Mouse (Mus musculus): Measurements from ENCODE around the gene Aldh18a1.
"Not testable (repeated sequence)": the region's sequence is repeated elsewhere in the genome, so short reads cannot be mapped to it uniquely, and the experiment has no call there.

The Aldh18a1 gene

DNA sequence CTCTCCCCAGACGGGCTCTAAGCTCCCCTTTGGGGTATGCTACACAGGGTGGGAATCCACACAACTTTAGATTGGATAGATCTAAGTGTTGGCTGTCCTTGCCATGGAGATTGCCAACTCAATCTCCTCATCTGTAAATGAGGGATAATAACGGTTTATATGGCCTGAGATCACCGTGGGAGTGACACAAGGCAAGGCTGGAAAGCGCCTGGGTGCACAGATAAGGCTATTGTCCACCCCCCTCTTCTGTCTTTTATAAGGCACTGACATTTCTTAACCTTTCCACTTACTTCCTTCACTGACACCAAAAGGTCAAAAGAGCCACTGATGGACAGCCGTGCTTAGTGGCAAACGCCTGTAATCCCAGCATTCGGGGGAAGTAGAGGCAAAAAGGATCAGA, 1.4 kb downstream of the Aldh18a1 start:
- DNase-seq (ENCODE audit: low read depth, low spot score) = no peak

DNA sequence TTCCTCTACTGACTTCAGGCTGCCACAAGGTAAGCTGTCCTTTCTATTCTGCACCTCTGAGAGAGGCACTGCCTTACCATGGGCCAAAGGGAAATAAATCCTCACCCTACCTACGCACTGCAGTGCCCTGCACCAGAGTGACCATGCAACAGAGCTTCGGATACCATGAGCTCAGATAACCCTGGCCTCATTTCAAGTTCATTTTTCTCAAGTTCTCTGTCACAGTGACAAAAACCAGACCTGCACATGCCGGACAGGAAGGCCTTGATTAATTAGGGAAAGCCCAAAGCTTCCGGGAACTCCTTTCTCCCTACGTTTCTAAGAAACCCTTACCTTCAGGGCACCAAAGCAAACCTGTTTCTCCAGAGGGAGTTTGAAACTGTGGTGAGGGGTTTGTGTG, 6.6 kb downstream of the Aldh18a1 start:
- DNase-seq (ENCODE audit: low read depth, low spot score) = no peak

DNA sequence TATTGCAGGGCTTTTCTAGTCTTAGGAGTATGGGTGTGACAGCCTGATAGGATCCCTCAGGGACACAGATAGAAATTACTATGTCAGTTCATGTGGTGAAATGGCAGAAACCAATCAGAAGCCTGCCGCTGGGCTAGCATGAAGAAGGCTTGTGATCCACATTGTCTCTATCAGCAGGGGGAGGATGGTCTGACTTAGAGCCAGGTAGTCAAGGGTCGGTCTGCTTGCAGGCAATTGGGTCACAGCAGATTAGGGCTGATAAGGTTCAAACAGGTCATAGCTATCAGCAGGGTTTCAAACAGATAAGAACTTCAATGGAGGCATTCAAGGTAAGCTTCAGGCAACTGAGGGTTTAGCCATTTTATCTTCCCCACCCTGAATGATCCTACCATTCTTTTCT, 7.4 kb downstream of the Aldh18a1 start:
- no peak for DNase-seq (ENCODE audit: low read depth, low spot score)

DNA sequence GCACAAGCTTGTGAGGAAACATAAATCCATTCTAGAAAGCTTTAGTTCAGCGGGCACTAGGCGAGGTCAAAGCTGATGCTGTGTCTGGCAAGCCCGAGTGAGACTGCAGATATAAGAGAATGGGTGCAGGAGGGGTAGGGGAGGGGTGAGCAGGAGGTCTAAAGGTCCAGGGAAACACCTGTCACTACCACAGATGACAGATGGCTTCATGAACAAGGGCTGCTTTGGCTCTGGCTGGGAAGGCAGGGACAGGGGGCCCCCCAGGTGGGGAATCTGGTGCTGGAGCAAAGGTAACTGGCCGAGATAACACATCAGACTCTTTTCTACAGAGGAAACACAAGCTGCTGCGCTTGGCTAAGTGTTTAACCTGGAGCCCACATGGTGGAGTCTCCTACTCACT, 12.8 kb downstream of the Aldh18a1 start:
- DNase-seq (ENCODE audit: low read depth, low spot score) = no peak

DNA sequence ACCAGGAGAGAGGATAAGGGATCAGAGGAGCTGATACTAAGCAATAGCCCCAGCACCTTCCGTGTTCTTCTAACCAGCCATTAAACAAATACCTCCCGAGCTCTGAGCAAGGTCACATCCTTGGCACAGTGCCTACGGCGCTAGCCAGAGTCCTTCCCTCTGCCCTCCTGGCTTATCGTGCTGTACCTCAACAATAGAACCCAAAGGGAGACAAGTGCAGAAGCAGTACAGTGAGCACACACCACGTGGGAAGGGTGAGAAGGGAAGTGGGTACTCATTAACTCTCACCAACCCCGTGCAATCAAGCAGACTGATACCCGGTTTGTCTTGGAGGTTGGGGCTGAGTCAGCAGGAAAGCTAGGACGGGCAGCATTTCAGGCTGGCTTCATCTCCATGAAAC, 17.5 kb downstream of the Aldh18a1 start:
- no peak for DNase-seq (ENCODE audit: low read depth, low spot score)

DNA sequence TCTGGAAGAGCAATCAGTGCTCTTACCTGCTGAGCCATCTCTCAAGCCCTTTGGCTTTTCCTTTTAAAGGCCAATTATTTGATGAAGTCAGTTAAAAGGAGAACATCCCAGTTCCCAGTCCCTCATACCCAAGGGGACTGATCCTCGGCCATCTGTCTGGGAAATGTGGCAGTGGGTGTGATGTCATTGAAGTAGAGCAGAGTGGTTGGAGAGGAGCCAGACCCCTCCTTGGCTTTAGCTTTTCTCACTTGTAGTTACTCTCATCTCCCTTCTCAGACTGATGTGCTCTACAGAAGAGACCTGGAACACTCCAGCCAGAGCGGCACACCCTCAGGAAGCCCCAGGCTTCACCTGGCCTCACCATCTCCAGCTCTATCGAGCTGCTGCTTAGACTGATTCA, 20.6 kb downstream of the Aldh18a1 start:
- DNase-seq (ENCODE audit: low read depth, low spot score) = no peak

DNA sequence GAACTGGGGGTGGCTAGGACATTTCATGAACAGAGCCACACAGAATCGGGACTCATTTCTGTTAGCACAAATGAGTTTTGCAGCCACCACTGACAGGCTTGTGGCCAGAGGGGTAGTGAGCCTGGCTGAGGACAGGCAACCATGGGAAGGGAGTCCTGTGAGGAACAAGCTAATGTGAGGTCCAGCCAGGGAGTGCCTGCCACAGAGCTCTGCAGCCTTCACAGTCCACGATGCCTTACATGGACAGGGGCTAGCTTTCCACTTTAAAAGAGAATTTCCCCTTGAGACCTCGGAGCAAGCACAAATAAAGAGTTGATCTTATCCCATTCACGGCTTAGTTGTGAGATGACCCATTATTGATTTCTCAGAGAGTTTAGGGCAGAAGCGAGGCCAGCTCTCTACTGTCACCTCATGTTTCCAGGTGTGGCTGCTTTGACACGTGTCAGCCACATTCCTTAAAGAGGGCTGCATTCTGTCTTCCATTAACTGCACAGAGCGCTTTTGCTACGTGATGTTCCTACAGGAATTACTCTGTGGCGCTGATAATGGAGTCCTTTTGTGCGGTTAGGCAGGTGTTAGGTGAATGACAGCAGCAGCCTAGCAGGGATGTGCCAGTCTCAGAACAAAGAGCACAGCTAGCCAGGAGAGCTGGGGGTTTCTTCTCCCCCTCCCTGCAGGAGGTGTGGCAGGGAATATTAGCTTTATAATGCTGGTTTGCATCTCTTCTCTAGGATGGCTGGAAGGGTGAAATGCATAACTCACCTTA, 24.2 kb downstream of the Aldh18a1 start:
- no peak for DNase-seq (ENCODE audit: low read depth, low spot score)

DNA sequence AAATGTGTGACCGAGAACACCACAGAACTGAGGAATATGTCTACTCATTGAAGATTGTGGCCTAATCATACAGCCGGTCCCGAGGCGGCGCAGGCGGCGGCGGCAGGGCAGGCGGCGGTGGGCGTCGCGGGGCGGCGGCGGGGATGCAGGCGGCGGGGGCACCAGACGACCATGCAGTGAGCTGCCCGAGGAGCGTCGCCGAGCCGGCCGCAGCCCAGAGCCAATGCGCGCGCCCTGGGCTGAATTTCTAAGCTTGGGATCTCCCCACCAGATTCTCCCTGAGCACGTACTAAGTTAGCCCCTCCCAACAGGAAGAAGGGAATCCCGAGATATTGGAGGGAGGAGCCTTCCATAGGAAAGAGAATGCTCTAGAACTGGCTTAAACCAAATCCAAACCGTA, 26.7 kb downstream of the Aldh18a1 start:
- not testable (repeated sequence) for DNase-seq (ENCODE audit: low read depth, low spot score)

DNA sequence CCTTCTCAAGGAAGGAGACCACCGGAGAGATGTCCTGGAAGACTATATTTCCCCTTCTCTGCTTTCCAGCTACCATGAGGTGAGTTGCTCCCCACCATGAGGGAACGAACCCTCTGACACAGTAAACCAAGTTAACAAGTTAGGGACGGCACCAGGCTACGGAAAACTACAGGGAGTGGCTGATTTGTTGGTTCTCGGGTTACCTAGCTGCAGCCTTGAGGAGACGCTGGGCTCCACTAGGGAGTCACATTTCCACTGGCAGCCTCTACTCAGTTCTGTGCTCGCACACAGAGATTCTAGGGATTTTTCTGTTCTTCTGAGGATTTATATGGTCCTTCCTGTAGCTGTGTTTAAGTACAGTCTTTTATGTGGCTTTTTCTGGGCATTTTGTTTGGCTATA, 32.2 kb downstream of the Aldh18a1 start:
- DNase-seq (ENCODE audit: low read depth, low spot score) = no peak

DNA sequence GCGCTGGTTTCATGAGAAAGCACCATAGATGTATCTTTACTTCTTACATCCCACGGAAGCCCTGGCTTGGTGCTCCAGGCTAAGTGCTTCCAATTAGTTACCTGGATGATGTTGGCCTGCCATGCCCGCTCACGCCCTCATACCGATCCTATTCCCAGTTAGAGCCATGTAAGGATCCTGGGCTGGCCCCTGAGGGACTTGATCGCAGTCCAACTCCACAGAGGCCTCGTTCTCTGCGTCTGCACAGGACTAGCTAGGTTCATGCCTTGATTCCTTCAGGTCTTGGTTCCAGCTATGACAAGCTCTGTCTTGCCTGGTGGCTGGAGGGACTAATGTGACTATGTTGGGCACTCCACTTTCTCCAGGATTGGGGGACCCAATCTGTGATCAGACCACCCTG, 33.1 kb downstream of the Aldh18a1 start:
- no peak for DNase-seq (ENCODE audit: low read depth, low spot score)

DNA sequence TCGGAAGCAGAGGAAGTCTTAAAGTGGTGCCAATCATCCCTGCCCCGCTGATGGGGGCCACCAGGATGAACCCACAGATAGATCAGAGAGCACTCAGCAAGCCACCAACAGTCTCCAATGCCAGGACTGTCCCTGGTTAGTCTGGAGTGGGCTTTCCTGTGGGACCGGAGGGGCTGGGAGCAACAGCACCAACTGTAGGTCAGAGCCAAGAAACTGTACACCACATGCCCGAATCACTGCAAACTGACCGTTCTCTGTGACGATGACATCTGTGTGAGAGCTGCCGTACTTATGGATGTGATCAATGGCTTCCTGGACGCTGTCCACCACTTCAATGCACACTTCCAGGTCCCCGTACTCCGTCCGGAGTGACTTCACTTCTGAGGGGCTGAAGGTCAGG, 33.9 kb downstream of the Aldh18a1 start:
- DNase-seq (ENCODE audit: low read depth, low spot score) = no peak

DNA sequence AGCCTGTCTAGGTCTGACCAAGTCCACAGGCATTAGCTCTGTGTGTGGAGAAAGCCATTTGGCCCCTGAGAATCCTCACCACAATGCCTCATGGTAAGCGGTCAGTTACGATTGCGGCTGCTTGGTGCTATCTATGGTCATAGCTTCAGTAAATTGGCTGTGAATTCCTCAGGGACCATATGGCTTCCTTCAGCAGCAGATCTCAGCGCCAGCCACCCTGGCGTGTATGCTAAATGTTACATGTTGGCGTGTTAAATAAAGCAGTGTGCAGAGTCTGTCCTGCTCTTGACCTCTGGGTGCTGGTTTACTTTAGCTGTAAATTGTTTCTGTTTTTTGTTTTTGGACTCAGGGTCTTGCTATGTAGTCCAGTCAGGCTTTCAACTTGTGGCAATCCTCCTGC, 34.4 kb downstream of the Aldh18a1 start:
- DNase-seq (ENCODE audit: low read depth, low spot score) = no peak

DNA sequence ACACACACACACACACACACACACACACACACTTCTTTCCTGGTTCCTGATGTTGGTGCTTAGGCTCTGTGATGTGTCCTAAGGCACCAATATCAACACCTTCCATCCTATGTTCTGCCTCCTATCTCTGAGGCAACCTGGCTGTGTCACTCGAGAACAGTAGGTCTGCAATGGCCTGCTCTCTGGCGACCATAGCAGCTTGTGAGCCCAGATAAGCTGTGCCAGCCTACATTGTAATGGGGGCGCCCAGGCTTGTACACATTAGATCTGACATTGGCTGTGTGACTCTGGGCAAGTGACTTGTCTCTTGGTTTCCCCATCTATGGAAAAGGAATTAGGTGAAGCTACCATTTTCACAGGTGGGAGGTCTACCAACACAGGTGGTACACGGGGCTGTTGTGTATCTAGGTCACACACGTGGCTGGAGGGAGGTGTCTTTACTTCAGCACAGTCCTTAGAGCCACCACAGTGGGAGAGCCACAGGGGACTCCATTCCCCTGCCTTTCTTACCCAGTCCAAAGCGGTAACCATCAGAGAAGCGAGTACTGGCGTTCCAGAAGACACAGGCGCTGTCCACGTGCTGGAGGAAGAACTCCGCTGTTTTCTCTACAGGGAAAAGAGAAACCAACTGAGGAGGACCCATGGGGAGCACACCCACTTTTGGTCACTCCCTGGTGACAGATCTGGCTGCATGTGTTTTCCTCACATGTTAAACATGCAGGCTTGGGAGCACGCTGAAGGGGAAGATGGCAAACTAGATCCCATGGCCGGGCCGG, 35.1 kb downstream of the Aldh18a1 start:
- DNase-seq (ENCODE audit: low read depth, low spot score) = no peak

DNA sequence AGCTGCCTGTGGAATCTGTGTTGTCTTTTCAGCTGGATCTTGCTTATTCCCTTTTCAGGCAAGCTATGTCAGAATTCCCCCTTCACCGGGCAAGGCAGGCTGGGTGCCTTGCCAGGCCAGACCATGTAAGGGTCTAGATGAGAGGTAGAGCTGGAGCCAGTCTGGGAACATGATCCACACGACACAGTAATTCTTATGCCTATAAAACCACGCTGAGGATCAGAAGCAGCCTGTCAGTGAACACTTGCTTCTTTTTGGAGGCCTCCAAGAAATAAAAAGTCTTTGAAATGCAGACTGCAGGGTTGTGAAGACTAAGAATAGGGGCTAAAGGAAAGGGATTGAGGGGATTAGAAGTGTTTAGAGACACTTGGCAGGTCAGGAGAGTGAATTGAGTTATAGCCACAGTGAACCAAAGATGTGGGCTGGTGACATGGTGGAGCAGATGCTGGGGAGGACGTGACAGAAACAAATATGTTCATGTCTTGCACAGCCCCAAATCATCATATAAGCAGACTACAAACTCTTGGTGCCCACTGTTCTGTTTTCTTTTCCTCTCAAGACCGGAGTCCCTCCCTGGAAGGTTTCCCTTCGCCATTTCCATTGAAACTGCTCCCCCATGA, 38.6 kb downstream of the Aldh18a1 start:
- no peak for DNase-seq (ENCODE audit: low read depth, low spot score)

DNA sequence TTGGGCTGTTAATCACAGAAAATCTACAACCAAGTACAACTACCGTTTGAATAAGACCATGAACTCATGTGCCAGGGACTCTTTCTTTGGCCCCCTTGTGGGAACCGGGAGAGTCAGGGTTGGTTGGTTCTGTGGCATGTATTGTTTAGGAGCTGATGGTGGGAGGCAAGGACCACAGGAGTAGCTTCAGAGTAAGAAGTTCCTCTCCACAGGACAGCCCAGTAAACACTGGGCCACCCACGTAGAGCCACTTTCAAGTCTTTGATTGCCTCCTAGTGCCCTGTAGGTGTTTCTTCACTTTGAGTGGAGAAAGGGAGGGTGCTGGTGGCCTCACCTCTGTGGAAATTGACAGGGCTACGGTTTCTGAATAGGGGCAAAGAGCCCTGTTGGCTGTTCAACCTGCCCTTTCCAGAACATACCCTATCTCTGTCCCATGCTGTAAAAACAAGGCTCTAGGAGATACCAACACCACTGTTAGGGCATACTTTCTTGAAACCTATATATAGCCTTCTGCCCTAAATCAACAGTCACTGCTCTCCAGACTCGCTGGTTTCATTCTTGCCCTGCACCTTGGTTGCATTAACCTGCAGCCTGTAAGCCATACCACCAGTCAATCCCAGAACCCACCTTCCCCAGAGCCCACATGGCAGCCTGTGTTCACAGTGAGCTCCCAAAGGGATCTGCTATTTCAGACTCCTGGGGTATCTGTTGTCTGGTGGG, 39.3 kb downstream of the Aldh18a1 start:
- DNase-seq (ENCODE audit: low read depth, low spot score) = no peak

DNA sequence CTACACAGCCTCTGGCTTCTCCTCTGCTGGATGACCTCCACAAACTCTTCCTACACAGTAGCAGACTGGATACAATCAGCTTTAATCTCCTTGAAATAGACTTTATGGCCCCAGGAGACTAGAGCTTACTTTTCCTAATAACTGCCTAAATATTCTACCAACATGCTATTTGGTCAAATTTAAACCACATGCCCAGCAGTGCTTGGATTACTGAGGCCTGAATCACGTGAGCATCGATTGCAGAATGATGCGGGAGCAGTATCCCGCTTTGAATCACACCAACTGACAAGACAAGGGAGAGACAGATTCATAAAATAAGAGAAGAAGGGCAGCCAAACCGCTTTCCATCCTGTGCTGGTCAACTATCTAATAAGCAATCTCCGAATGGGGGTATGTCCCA, 39.9 kb downstream of the Aldh18a1 start:
- DNase-seq (ENCODE audit: low read depth, low spot score) = no peak

DNA sequence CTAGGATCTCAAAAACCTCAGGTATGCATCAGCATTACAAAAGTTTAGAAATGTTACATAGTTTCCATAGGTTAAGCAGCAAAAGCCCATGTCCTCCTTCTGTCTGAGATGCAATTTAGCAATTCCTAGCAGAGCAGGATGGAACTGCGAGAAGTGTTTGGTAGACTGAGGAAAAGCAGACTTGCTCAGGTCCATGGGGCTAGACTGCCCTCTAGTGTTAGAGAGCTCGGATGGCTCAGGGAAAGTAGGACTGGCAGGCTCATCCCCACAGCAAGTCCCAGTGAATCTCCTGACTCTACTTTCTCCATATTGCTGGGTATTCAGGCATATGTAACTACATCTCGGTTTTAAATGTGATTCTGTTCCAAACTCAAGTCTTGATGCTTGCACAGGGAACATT, 43.4 kb downstream of the Aldh18a1 start:
- DNase-seq (ENCODE audit: low read depth, low spot score) = peak; percentile 46

DNA sequence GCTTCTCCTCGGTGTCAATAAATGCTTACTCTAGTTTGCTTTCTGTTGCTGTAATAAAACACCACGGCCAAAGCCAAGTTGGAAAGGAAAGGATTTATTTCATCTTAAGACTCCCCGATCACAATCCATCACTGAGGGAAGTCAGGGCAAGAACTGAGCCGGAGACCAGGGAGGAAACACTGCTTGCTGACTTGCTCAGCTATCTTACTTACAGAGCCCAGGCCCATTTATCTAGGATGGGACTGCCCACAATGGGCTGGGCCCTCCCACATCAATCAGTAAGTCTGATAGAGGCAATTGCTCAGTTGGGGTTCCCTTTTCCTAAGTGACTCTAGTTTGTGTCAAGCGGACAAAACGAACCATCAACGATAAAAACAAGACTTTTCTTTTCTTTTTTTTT, 45.5 kb downstream of the Aldh18a1 start:
- no peak for DNase-seq (ENCODE audit: low read depth, low spot score)

DNA sequence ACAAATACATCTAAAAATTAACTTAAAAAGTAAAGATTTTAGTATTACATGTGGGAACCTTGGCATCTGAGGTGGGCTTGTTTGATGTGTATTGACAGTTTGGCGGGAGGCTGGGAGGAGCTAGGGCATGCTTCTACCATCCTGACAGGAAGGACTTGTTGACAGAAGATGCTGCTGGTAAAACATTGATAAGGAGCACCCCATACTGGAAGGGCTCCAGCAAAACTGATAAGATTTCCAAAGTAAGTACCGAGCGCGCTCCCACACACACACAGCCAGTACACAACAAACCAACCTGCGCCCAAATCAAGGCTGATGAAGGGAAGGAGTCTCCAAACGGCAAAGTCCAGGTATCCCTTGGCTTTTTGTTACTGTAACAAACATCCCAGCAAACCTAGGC, 51.7 kb downstream of the Aldh18a1 start:
- no peak for DNase-seq (ENCODE audit: low read depth, low spot score)

DNA sequence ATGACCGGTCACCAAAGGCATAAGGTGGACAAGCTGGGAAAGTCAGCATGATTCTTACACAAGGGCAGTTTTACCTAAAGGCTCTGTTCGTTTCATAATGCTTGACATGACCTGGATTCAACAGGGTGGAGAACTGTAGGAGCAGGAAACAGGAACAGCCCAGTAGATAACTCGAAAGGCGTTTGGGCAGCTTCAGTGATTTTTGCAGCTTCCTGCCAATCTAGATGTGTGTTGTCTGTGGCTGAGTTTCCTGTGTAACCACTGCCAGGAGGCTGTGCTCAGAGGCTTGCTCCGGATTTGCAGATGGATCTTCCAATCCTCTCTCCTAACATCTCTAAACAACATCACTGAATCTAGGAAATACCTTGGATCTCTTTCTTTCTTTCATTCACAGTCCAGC, 55.7 kb downstream of the Aldh18a1 start:
- DNase-seq (ENCODE audit: low read depth, low spot score) = no peak

DNA sequence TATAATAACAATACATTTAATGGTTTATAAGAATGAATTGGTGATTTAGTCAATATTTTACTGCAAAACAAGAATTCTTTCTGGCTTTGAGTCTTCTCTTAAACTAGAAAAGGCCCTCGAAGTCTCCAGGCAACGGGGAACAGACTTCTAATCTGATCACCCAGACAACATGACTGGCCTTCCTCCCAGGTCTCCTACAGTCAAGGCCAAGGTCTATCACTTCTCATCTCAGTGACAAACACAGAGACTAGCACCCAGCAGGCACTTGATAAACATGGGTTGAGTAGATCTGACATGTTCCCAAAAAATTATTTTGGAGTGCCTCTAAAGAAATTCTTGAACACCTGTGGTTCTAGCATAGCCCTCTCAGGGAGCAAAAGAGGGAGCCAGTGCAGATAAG, 57.9 kb downstream of the Aldh18a1 start:
- no peak for DNase-seq (ENCODE audit: low read depth, low spot score)

DNA sequence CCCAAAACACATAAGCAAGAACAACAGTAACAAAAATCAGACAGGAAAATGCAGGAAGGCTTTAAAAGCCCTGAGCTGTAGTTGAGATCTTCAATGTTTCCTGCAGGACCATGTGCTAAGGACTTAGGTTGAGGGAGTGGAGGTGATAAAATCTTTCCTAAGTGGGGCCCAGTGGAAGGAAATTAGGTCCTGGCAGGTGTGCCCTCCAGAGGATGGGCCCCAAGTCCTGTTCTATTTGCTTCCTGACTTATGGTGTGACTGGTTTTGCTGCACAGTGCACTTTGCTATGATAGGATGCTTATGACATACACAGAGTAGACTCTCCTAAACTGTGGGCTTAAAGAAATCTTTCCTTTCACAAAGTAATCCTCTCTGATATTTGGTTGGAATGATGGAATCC, 60.0 kb downstream of the Aldh18a1 start:
- DNase-seq (ENCODE audit: low read depth, low spot score) = no peak

Measured in retina, adult 2 months (tissue).